Mouse (Mus musculus) CD4-positive helper T cell, adult 2 months (primary cell): ENCODE results near the gene Rsad2.

Experiments
- DNase-seq: peaks from one replicate; pipeline ENCODE4 v3.0.0-alpha.2; 2012; ENCODE audit warnings: low read depth, missing footprints, low spot score

The Rsad2 gene

GRCm38 (mm10) chr12:26401696-26402470 is 54.4 kb downstream of the Rsad2 start:
- peak; percentile 88 for DNase-seq

- peak; percentile 48 for DNase-seq
Observed at GRCm38 (mm10) chr12:26401254-26401653, 55.0 kb downstream of the Rsad2 start.

- DNase-seq, result no peak
Observed at GRCm38 (mm10) chr12:26400762-26401161, 55.5 kb downstream of the Rsad2 start.

- no peak for DNase-seq
Observed at GRCm38 (mm10) chr12:26399391-26399790, 56.9 kb downstream of the Rsad2 start.

GRCm38 (mm10) chr12:26398597-26398996 is 57.7 kb downstream of the Rsad2 start:
- peak; percentile 58 for DNase-seq

GRCm38 (mm10) chr12:26394485-26395470 is 61.5 kb downstream of the Rsad2 start:
- no peak for DNase-seq

GRCm38 (mm10) chr12:26393291-26393690 is 63.0 kb downstream of the Rsad2 start:
- no peak for DNase-seq
